Mouse (Mus musculus): ENCODE measurements around the gene Cfap299. TPM values are rescaled to one million over a fixed set of nuclear protein-coding genes. Genes with fewer than 3 reads are reported as not detected.
"Not testable (repeated sequence)": the region's sequence is repeated elsewhere in the genome, so short reads cannot be mapped to it uniquely, and the experiment has no call there.

Gene Cfap299
- under 1 TPM in 1 of 2 experiments, not detected in 1; 0.42 TPM for total RNA-seq (2021)
- long read RNA-seq, experiment 1, partial matches to known transcripts, result 0 of 1 reads
- long read RNA-seq, experiment 1, other reads (novel, unspliced or antisense), result 1 of 1 reads
- long read RNA-seq, experiment 2, partial matches to known transcripts, result 0 of 1 reads
- long read RNA-seq, experiment 2, other reads (novel, unspliced or antisense), result 1 of 1 reads

DNA sequence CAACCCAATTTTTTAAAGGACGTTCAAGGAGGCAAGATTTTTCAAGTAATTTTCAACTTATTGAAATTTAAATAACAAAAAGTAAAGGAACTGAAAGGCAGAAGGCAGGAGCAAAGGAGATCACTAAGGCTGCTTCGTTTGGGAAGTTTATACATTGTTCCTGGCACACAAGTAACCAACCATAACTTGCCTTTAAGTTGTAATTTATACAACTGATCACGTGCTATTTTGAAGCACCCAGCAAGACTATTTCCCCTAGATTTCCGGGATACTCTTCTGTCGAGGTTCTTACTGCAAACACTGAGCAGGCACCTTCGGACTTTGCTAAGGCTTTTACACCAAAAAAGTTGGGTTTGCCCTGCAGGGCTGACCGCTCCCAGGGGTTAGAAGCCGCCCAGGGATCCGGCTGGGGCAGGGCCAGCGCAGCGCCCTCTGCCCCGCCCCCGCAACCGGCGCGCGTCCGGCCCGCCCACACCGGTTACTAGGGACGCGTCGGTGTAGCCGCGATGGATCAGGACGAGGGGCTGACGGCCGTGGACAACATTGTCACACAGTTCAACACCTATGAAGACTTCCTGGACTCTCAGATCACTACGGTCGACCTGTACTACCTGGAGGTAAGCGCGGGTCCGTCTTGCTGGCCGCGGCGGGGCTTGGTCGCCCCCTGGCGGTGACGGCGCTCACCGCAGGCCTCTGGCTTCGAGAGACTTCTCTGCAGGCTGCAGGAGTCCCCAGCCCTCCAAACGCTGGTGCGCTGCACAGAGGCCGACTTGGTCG, at the start of gene Cfap299:
Gene Cfap299 (plus strand): TSS at position 457 of the 777 bp plus-strand sequence.
- intact Hi-C loops (cut with DNase I), result loop anchor here (1.0 to 10.0 kb wide), 2 partner anchors 134 to 1203 kb away; no protein-coding TSS in a partner anchor
- Histone ChIP-seq H3K4me3 (peak within 1 kb of the TSS; percentile 56), H3K27ac (no peak within 1 kb of the TSS)
- DNase-seq (ENCODE audit: extremely low spot score in 1 of 2, low spot score in 2 of 2), result peak; percentile 83 to 90
- TF ChIP-seq CTCF (IDR thresholded peaks at IDR 0.05), result peak; percentile 99

- TF ChIP-seq CTCF (IDR thresholded peaks at IDR 0.05), result no peak
- H3K4me3 ChIP-seq, result no peak overlapping the region
- H3K27ac ChIP-seq, result no peak overlapping the region
- intact Hi-C loops (cut with DNase I), result loop anchor here (2.0 kb wide), 2 partner anchors 27 to 35 kb away; partner anchors contain the start of gene Fgf5
- DNase-seq (ENCODE audit: extremely low spot score in 1 of 2, low spot score in 2 of 2), result no peak
These were observed 47.1 kb upstream of the Cfap299 start for GRCm38 (mm10) chr5:98281993-98282392.

- no peak for TF ChIP-seq CTCF (IDR thresholded peaks at IDR 0.05)
- Histone ChIP-seq H3K27ac (no peak overlapping the region), H3K4me3 (no peak overlapping the region)
- intact Hi-C loops (cut with DNase I), result loop anchor here (2.0 kb wide), 2 partner anchors 29 to 37 kb away; partner anchors contain the start of gene Fgf5
- no peak for DNase-seq (ENCODE audit: extremely low spot score in 1 of 2, low spot score in 2 of 2)
These were observed 45.2 kb upstream of the Cfap299 start for GRCm38 (mm10) chr5:98283696-98284478.

GRCm38 (mm10) chr5:98290642-98291041, 38.5 kb upstream of the Cfap299 start:
- intact Hi-C loops (cut with DNase I), result no loop called here
- H3K4me3 ChIP-seq, result no peak overlapping the region
- DNase-seq (ENCODE audit: extremely low spot score in 1 of 2, low spot score in 2 of 2), result no peak
- H3K27ac ChIP-seq, result no peak overlapping the region
- TF ChIP-seq CTCF (IDR thresholded peaks at IDR 0.05), result no peak

DNA sequence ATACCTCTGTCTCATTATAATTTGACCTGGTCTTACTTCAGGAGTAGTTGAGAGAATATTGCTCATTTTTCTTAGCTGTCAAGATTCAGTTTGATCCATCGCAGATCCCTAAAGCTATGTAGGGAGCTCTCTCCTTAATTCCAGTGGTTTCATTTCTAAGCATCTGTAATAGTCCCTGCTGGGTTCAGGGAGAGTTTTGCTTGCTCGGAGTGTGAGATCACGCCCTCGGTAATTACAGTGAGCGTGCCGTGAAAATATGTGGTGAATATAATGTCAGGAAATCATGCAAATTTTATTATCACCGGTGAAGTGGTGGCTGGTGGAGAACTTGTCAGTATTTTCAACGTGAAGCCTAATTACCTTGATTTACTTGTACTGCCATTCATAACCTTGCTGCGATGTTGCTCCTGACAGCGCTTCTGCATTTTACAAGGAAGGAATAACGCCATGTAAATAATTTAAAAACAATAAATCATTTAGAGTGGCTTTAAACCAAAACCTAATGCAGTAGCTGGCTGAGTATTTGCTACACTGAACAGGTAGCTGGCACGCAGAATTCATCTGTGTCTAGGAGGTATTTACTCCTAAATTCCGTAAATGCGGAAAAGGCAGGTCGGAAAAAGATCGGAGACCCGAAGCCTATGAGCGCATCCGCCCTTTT, 36.6 kb upstream of the Cfap299 start:
- intact Hi-C loops (cut with DNase I), result no loop called here
- H3K4me3 ChIP-seq, result peak overlapping the region; percentile 23; the same call in 1 of the 2 replicates

DNA sequence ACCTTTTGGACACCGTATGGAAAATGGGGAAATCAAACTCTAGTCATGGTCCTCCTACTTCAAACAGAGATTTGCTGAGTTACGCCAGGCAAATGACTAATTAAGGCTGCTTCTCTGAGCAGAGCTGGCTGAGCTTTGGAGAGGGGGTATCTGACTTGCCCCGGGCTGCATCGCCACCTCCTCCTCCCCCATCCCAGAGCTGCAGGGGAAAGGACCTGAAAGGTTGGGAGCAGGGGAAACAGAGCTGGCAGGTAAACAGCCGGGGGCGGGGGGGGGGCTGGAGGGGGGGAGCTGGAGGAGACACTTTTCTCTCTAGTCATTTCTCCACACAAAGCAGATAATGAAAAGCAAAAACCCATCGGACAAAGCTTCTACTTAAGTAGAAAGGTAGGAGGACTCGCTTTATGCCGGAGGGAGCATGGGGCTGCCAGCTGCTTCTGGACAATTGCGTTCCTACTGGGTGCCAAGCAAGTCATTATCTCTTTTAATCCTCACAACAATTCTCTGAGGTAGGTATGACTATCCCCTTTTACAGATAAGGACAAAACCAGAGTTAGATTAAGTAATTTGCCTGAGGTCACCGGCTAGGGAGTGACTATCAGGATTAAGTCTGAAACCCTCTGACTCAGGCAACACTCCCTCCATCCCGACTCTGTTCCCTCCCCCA, 35.9 kb upstream of the Cfap299 start:
- intact Hi-C loops (cut with DNase I), result no loop called here
- DNase-seq (ENCODE audit: extremely low spot score in 1 of 2, low spot score in 2 of 2), result no peak
- H3K27ac ChIP-seq, result no peak overlapping the region
- no peak for TF ChIP-seq CTCF (IDR thresholded peaks at IDR 0.05)
- H3K4me3 ChIP-seq, result 0 out of 2 replicates have a peak overlapping the region, but pooled peaks have one; percentile 23

More for the DNA sequence above, 36.6 kb upstream of the Cfap299 start:
- H3K27ac ChIP-seq, result no peak overlapping the region
- no peak for TF ChIP-seq CTCF (IDR thresholded peaks at IDR 0.05)
- DNase-seq (ENCODE audit: extremely low spot score in 1 of 2, low spot score in 2 of 2), result no peak

GRCm38 (mm10) chr5:98300079-98300478, 29.0 kb upstream of the Cfap299 start:
- DNase-seq (ENCODE audit: extremely low spot score in 1 of 2, low spot score in 2 of 2), result no peak
- intact Hi-C loops (cut with DNase I), result no loop called here

GRCm38 (mm10) chr5:98305673-98306072, 23.4 kb upstream of the Cfap299 start:
- no peak overlapping the region for H3K27ac ChIP-seq
- no peak for TF ChIP-seq CTCF (IDR thresholded peaks at IDR 0.05)
- intact Hi-C loops (cut with DNase I), result no loop called here
- no peak overlapping the region for H3K4me3 ChIP-seq
- no peak for DNase-seq (ENCODE audit: extremely low spot score in 1 of 2, low spot score in 2 of 2)

More at GRCm38 (mm10) chr5:98300079-98300478, 29.0 kb upstream of the Cfap299 start:
- no peak for TF ChIP-seq CTCF (IDR thresholded peaks at IDR 0.05)
- no peak overlapping the region for H3K27ac ChIP-seq
- no peak overlapping the region for H3K4me3 ChIP-seq

DNA sequence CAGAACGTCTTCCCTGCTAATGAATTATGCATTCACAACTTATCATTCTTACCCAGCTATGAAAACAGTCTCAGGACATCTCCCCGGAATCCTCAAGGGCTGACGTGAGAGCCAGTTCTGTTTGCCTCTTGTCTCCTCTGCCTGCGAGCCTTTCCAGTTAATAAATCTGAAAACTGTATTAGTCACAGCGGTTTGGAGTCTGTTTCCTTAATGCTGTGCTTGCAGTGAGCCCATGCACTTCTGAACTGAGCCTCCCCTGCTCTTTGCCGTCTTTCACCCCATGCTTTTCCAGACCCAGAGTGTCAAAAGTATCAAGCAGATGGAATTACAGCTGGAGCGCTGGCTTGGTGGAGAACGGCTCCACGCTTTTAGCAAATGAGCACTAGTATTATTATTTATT, 22.6 kb upstream of the Cfap299 start:
- Histone ChIP-seq H3K27ac (no peak overlapping the region), H3K4me3 (no peak overlapping the region)
- intact Hi-C loops (cut with DNase I), result no loop called here
- TF ChIP-seq CTCF (IDR thresholded peaks at IDR 0.05), result no peak
- no peak for DNase-seq (ENCODE audit: extremely low spot score in 1 of 2, low spot score in 2 of 2)

GRCm38 (mm10) chr5:98326625-98327024, 2.5 kb upstream of the Cfap299 start:
- Histone ChIP-seq H3K4me3 (no peak overlapping the region), H3K27ac (no peak overlapping the region)
- TF ChIP-seq CTCF (IDR thresholded peaks at IDR 0.05), result no peak
- intact Hi-C loops (cut with DNase I), result loop anchor here (10.0 kb wide), 1 partner anchor 132 kb away; no protein-coding TSS in a partner anchor
- no peak for DNase-seq (ENCODE audit: extremely low spot score in 1 of 2, low spot score in 2 of 2)

DNA sequence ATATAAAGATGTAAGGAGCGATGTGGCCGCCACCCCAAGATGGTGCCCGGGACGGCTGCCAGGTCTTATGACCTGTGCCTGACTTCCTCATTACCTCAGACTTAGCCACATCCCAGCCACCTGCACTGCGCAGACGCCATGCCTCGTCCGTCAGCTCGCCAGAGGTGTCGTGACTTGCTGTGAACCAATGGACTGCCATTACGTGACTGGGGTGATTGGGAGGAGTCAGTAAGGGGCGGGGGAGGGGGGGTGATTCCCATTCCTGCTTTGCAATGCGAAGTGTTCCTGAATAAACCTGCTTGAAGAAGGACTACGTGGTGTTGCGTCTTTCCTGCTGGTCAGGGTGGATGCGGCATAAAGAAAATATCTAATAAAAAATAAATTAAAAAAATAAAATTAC, 14.6 kb downstream of the Cfap299 start:
- H3K4me3 ChIP-seq; DNase-seq (ENCODE audit: extremely low spot score in 1 of 2, low spot score in 2 of 2); H3K27ac ChIP-seq; intact Hi-C loops (cut with DNase I): not testable (repeated sequence)

Data from left cerebral cortex, adult 2 months (tissue).